Mouse (Mus musculus): ENCODE measurements around the gene Mfsd4b5.
"Not testable (repeated sequence)": the region's sequence is repeated elsewhere in the genome, so short reads cannot be mapped to it uniquely, and the experiment has no call there.

The Mfsd4b5 gene

DNA sequence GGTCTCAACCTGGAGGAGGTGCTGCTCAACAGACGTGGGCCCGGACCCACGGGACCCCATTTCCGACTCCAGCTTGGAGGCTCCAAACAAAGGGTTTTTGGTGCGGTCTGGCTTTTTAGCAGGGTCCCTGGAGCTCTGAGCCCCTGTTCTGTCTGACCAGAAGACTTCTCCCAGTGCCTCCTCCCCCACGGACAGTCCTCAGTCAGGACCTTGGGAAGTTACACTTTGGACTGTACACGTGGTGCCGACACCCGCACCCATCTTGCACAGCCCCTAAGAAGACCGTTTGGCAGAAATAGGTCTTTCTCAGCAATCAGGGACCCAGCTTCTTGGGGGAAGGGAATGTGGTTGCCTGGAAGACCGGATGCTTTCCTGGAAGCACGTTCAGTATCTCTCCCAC lies at the start of gene Mfsd4b5:
Gene Mfsd4b5, minus strand, starts transcription at position 181 of the 400 bp plus-strand sequence.
- in situ Hi-C loops (cut with MboI, MseI) = no loop called here

DNA sequence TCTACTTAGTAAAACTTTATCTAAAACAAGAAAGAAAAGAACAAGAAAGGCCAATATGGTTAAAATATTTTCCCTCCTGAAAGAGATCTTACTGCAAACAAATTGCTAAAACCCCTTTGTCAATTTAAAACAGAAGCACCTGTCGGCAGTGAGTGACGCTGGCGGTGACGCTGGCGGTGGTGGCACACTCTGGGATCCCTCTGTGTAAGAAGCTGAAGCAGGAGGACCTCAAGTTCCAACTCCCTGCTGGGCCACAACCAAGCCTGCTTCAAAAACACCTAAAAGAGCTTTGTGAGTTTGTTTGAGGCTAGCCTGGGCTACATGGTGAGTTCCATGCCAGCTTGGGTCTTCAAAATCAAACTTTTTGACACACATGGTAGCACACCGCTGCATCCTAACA lies 48.5 kb upstream of the Mfsd4b5 start:
- in situ Hi-C loops (cut with MboI, MseI) = no loop called here

DNA sequence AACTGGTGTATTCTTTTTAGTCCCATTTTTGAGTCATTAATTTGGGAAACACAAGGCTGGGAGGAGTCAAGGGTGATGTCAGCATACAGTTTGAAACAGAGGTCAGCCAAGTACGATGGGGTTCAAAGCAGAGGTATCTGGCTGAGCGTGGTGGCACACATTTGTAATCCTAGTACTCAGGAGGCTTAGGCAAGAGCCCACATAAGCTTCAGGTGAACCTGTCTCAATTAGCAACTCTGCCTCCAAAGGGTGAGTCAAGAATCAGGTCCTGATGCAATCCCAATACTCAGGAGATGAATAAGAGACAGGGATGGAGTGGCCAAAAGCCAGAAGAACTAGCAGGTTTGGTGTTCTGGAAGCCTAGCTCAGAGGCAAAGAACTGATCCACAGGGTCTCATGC lies 46.5 kb upstream of the Mfsd4b5 start:
- in situ Hi-C loops (cut with MboI, MseI) = no loop called here

DNA sequence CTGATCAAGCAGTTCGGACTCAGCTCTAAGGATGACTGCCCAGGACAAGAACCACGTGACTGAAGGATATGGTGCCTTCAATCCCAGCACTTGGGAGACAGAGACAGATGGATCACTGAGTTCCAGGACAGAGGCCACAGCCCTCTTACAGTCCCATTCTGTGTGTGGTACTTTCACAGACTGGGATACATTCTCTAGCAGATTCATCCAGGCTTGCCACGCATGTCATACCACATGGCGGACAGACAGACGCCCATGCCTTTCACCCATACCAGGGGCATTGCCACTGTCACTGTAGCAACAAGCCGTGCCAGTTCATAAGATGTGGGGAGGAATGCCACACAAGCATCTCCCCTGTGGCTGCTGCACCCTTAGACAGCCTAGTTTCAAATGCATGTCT lies 44.3 kb upstream of the Mfsd4b5 start:
- in situ Hi-C loops (cut with MboI, MseI) = no loop called here

- in situ Hi-C loops (cut with MboI, MseI) = no loop called here
Measured at GRCm38 (mm10) chr10:40029610-40030009, 43.2 kb upstream of the Mfsd4b5 start.

- in situ Hi-C loops (cut with MboI, MseI) = no loop called here
Measured at GRCm38 (mm10) chr10:40028091-40028490, 41.6 kb upstream of the Mfsd4b5 start.

- in situ Hi-C loops (cut with MboI, MseI) = no loop called here
Measured at GRCm38 (mm10) chr10:40026546-40026945, 40.1 kb upstream of the Mfsd4b5 start.

DNA sequence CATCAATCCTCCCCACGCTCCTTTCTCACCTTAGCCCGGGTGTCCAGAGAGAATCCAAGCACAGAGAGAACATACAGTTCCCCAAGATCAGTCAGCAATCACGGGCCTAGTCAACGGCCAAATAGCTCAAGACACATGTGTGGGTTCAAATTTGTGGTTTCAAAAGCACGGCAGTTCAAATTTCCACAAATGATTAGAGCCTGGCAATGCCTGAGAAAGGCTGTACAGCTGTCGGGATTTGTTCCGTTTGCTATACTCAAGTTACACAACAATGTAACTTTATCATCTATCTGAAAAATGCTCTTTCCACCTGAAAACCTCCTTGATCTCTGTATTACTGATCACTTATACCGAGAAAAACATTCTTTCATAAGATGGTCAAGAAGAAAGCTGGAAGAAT lies 39.1 kb upstream of the Mfsd4b5 start:
- in situ Hi-C loops (cut with MboI, MseI) = no loop called here

- in situ Hi-C loops (cut with MboI, MseI) = no loop called here
Measured at GRCm38 (mm10) chr10:40024554-40025428, 38.3 kb upstream of the Mfsd4b5 start, which contains the start of gene Mfsd4b1. Gene Mfsd4b1, minus strand, starts transcription at chr10:40025268.

GRCm38 (mm10) chr10:40020401-40020800 lies 34.0 kb upstream of the Mfsd4b5 start:
- in situ Hi-C loops (cut with MboI, MseI) = no loop called here

- in situ Hi-C loops (cut with MboI, MseI) = no loop called here
Measured at GRCm38 (mm10) chr10:40019492-40019891, 33.0 kb upstream of the Mfsd4b5 start.

- in situ Hi-C loops (cut with MboI, MseI) = no loop called here
Measured at GRCm38 (mm10) chr10:40018261-40018860, 31.9 kb upstream of the Mfsd4b5 start.

- in situ Hi-C loops (cut with MboI, MseI) = no loop called here
Measured at GRCm38 (mm10) chr10:40009591-40009990, 23.1 kb upstream of the Mfsd4b5 start.

DNA sequence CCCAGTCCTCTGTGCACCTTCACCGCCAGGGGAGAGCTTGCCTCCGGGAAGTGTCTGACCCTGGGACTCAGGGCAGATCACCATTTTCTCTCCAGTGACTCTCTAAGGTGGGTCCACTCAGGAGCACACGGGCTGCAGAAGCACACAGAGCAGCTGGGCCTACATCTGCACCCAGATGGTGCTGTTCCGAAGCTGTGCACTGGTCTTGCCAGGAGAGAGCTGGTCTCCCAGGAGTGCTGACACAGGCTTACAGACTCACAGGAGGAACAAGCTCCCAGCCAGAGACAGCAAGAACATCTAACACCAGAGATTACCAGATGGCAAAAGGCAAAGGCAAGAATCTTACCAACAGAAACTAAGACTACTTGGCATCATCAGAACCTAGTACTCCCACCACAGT lies 22.4 kb upstream of the Mfsd4b5 start:
- in situ Hi-C loops (cut with MboI, MseI) = not testable (repeated sequence)

GRCm38 (mm10) chr10:40007953-40008352 lies 21.5 kb upstream of the Mfsd4b5 start:
- in situ Hi-C loops (cut with MboI, MseI) = no loop called here

- in situ Hi-C loops (cut with MboI, MseI) = no loop called here
Measured at GRCm38 (mm10) chr10:40006963-40007362, 20.5 kb upstream of the Mfsd4b5 start.

DNA sequence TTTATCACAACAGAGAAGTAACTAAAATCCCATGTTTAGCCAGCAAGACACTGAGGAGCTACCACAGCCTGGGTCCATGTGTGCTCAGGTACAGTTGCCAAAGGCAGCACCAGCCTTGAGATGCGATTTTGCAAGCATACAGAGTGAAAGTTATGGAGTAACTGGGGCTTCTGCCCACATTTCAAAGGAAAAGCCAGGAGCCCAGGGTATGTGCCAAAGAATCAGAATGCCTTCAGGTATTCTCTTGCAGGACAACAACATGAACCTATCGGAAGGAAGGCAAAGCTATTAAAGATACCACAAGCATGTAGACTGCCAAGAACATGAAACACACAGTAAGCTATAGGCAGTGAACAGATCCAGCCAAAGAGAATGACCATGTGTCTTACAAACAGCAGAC lies 14.3 kb upstream of the Mfsd4b5 start:
- in situ Hi-C loops (cut with MboI, MseI) = no loop called here

DNA sequence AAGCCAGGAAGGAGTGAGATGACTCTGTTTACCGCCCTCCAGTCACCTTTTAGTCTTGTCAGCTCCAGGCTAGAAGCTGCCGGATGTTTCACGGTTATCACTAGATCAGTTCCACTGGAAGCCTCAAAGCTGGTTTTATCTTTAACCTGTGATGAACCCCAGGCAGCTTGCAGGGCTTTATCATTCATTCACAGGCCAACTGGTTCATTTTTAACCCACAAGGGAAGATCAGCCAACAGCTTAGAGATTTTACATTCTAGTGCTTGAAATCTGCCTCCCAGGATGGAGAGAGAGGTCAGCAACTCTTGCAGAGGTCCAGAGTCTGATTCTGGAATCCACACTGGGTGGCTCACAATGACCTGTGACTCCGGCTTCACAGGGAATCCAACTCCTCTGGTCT lies 4.7 kb upstream of the Mfsd4b5 start:
- in situ Hi-C loops (cut with MboI, MseI) = no loop called here

GRCm38 (mm10) chr10:39982604-39983003 lies 3.8 kb downstream of the Mfsd4b5 start:
- in situ Hi-C loops (cut with MboI, MseI) = no loop called here

DNA sequence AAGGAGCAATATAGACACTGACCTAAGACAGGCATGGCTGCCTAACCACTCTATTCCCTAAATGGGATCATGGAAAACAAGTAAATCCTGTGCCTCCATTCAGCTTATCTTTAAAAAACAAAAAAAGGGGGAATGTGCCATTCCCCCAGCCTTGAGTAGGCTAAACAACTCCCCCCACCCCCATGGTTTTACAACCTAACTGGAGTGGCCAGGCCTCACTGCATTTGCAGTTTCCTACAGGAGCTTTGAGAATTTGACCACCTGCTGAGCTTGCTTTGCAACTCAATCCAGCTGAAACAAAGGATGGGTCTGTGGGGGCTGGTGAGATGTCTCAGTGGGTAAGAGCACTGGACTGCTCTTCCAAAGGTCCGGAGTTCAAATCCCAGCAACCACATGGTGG lies 8.2 kb downstream of the Mfsd4b5 start:
- in situ Hi-C loops (cut with MboI, MseI) = no loop called here

DNA sequence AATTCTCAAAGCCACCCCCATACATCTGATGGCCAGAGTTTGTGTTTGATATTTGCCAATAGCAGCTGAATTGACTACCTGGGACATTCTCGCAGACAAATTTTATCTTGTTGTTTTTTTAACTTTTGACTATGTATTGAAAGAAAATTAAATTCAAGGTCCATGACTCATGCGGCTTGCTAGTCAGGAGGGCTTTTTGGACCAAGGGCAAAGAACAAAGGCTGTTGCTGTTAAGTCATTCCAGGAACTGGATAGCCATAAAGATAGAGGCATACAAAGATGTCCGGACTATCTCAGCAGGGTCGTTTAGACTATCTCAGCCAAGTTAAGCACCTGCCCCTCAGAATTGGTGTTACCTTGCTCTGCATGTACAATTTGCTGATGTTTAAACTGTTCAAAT lies 9.1 kb downstream of the Mfsd4b5 start:
- in situ Hi-C loops (cut with MboI, MseI) = no loop called here

DNA sequence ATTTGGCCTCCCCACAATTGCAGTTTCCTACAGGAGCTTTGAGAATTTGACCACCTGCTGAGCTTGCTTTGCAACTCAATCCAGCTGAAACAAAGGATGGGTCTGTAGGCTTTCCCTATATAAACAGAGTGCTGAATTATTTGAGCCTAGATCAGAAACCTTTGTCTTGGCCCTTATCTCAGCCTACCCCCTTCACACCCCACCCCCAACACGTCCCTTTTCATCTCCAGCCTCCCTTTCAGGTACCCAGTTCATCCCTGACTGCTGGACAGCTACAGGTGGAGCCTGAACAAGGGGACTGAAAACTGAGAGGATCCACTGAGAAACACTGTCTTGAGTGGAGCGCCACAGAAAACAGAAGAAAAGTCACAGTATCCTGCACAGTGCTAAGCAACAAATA lies 10.7 kb downstream of the Mfsd4b5 start:
- in situ Hi-C loops (cut with MboI, MseI) = no loop called here

DNA sequence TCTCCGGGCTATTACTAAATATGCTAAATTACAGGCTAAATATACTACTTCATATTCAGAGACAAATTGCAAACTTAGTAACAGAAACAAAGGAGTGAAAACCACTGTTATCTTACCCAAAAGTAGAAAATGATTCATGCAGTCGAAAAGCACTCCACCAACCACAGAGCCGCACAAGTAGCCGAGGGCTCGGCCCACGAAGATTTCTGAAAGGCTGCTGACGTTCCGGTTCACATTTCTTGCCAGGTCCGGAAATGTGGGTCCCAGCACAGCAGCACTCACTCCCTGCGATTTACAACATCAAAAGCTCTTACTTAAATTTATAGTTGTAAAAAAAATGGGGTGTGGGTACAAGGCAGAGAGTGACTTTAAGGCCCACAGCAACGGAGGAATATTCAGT lies 11.5 kb downstream of the Mfsd4b5 start:
- in situ Hi-C loops (cut with MboI, MseI) = no loop called here

All from regulatory T cell (primary cell).